Mouse (Mus musculus) bone marrow, adult 2 months (tissue): ENCODE measurements around the gene Tacr3. TPM values are rescaled to one million over a fixed set of nuclear protein-coding genes. Genes with fewer than 3 reads are reported as not detected.

Experiments used
- H3K27ac ChIP-seq: fragments of 200-500 bp; 2 replicates; pipeline ENCODE4 v1.5.1; 2012; ENCODE audit warnings: low read depth, mild to moderate bottlenecking, control low read depth, inconsistent platforms, low read length; ENCODE audit not compliant: control insufficient read depth, poor library complexity, insufficient read depth
- H3K4me1 ChIP-seq: fragments of 200-500 bp; 2 replicates; pipeline ENCODE4 v1.6.1; 2011; ENCODE audit warnings: low read length; ENCODE audit not compliant: control insufficient read depth, insufficient read depth
- H3K4me3 ChIP-seq: fragments of 200-500 bp; replicated peaks from 2 replicates; pipeline ENCODE3; 2011; ENCODE audit warnings: mild to moderate bottlenecking, low read depth, low read length, control low read depth; ENCODE audit not compliant: control insufficient read depth
- CTCF ChIP-seq: fragments of 200-500 bp; IDR thresholded peaks from 2 replicates; pipeline ENCODE4 v1.5.1; 2011; ENCODE audit warnings: low read length, control low read depth; ENCODE audit not compliant: control insufficient read depth, insufficient read depth
- POLR2A ChIP-seq: fragments of 200-500 bp; IDR thresholded peaks from 2 replicates; pipeline ENCODE4 v1.6.1; 2011; ENCODE audit warnings: low read depth, mild to moderate bottlenecking, control low read depth, low read length, borderline replicate concordance; ENCODE audit not compliant: control insufficient read depth
- WGBS: fragments of 180-500 bp; shearing (Covaris S2); methylation state at CpG from one replicate; pipeline ENCODE4 v1.1.7; 2018; 5-methylcytosine and 5-hydroxymethylcytosine counted together
- polyA plus RNA-seq: library from polyadenylated mRNA; stranded (reverse); fragments of >200 nt; gene quantifications from 2 replicates; pipeline ENCODE4 v1.2.4, GENCODE M21; 2011; ENCODE audit warnings: low replicate concordance; ENCODE audit not compliant: missing spikeins, insufficient read depth, insufficient read length

The Tacr3 gene
- polyA plus RNA-seq, 1 experiment: not detected

- TF ChIP-seq CTCF (no peak), POLR2A (no peak)
- no peaks in the 10 kb centered on the region for H3K4me1 ChIP-seq
- H3K4me3 ChIP-seq: no peak overlapping the region
- 70% methylated on average over 6 of the region's 6 CpGs for WGBS
- H3K27ac ChIP-seq: no peak overlapping the region
Observed at GRCm38 (mm10) chr3:134963461-134963860, 134.7 kb downstream of the Tacr3 start.

GRCm38 (mm10) chr3:134978902-134979301, 150.1 kb downstream of the Tacr3 start:
- TF ChIP-seq POLR2A (no peak), CTCF (no peak)
- H3K27ac ChIP-seq: no peak overlapping the region
- no peak overlapping the region for H3K4me3 ChIP-seq
- H3K4me1 ChIP-seq: no peaks in the 10 kb centered on the region
- WGBS: 55% methylated on average over 3 of the region's 3 CpGs

- no peak overlapping the region for H3K4me3 ChIP-seq
- no peaks in the 10 kb centered on the region for H3K4me1 ChIP-seq
- WGBS: 79% methylated on average over 3 of the region's 3 CpGs
- TF ChIP-seq CTCF (no peak), POLR2A (no peak)
- H3K27ac ChIP-seq: no peak overlapping the region
Observed at GRCm38 (mm10) chr3:134980140-134980539, 151.3 kb downstream of the Tacr3 start.
